Mouse (Mus musculus): ENCODE data around the gene Map7. TPM values are rescaled to one million over a fixed set of nuclear protein-coding genes. Genes with fewer than 3 reads are reported as not detected.

Map7 gene
- polyA plus RNA-seq, 1 experiment: 0.01 TPM

DNA sequence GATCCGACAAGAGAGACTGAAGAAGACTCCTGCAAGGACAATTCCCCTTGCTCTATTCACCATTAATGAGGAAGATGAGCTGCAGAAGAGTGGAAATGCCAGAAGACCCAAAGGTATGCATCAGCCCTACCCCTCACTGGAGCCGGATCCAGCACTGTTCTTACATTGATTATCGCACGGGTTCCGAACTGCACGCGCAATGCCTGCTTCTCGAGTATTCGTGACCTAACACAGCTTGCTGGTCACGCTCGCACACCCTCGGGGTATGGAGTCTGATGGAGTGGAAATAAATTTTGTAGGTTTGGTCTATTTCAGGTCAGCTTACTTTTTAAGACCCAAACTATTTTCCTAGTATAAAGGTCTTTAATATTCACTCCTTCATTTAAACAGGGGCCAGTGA lies 22.9 kb downstream of the Map7 start:
- no peaks in the 10 kb centered on the region for H3K36me3 ChIP-seq (ENCODE audit: control insufficient read depth, insufficient read depth)
- TF ChIP-seq TCF3 (IDR thresholded peaks at IDR 0.05; ENCODE audit: insufficient read length, low read depth): no peak
- no peak for TF ChIP-seq POLR2AphosphoS2 (IDR thresholded peaks at IDR 0.05; ENCODE audit: insufficient read length, low read depth)
- TF ChIP-seq MYOG (IDR thresholded peaks at IDR 0.05; ENCODE audit: control insufficient read depth in 1 of 3, insufficient read depth in 1 of 3, insufficient read length in 2 of 3, low read depth in 2 of 3): no peak
- no peak for TF ChIP-seq CEBPB (IDR thresholded peaks at IDR 0.05; ENCODE audit: insufficient read depth, poor library complexity, severe bottlenecking)
- TF ChIP-seq SRF (IDR thresholded peaks at IDR 0.05; ENCODE audit: control insufficient read depth, insufficient read length, low read depth): no peak
- TF ChIP-seq TCF12 (IDR thresholded peaks at IDR 0.05; ENCODE audit: insufficient read depth, poor library complexity, severe bottlenecking): no peak
- TF ChIP-seq MYOD1 (IDR thresholded peaks at IDR 0.05; ENCODE audit: control insufficient read depth in 1 of 3, insufficient read length in 2 of 3, low read depth in 2 of 3): no peak
- TF ChIP-seq MAX (IDR thresholded peaks at IDR 0.05; ENCODE audit: low read depth): no peak
- no peak for TF ChIP-seq E2F4 (IDR thresholded peaks at IDR 0.05; ENCODE audit: insufficient read depth)
- no peak for TF ChIP-seq USF1 (IDR thresholded peaks at IDR 0.05; ENCODE audit: low read depth)
- no peak for TF ChIP-seq POLR2A (IDR thresholded peaks at IDR 0.05; ENCODE audit: insufficient read length, low read depth)
- no peak for TF ChIP-seq REST (IDR thresholded peaks at IDR 0.05; ENCODE audit: insufficient read depth, insufficient read length)
- peaks cover 13% of the 10 kb centered on the region for H3K27me3 ChIP-seq (ENCODE audit: control insufficient read depth, insufficient read depth, insufficient read length)
- H3ac ChIP-seq (ENCODE audit: control insufficient read depth, insufficient read length): no peak overlapping the region
- no peaks in the 10 kb centered on the region for H3K79me2 ChIP-seq (ENCODE audit: control insufficient read depth, insufficient read depth)
- H3K4me2 ChIP-seq (ENCODE audit: low read depth): no peak overlapping the region
- H3K4me3 ChIP-seq: no peak overlapping the region

DNA sequence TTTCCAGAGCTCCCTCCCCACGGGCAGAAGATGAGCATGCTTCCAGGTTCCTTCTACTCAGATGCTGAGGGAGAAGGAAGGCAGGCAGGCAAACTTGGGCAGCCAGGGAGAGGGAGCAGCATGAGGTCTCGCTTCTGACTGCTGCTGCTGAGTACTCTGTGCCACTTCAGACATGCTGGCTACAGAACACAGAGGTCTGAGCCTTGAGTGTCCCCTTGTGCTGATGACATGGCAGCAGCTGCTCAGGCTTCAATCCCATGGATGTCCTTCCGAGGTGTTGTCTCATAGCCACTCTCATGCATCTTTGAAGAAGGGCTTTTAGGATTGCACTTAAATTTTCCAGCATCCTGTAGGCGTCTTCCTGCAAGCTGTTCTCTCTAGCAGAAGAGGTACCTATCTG lies 23.5 kb downstream of the Map7 start:
- no peak overlapping the region for H3ac ChIP-seq (ENCODE audit: control insufficient read depth, insufficient read length)
- no peaks in the 10 kb centered on the region for H3K36me3 ChIP-seq (ENCODE audit: control insufficient read depth, insufficient read depth)
- peaks cover 13% of the 10 kb centered on the region for H3K27me3 ChIP-seq (ENCODE audit: control insufficient read depth, insufficient read depth, insufficient read length)
- no peak overlapping the region for H3K4me3 ChIP-seq
- no peak for TF ChIP-seq MYOD1 (IDR thresholded peaks at IDR 0.05; ENCODE audit: control insufficient read depth in 1 of 3, insufficient read length in 2 of 3, low read depth in 2 of 3)
- no peak for TF ChIP-seq MAX (IDR thresholded peaks at IDR 0.05; ENCODE audit: low read depth)
- TF ChIP-seq SRF (IDR thresholded peaks at IDR 0.05; ENCODE audit: control insufficient read depth, insufficient read length, low read depth): no peak
- TF ChIP-seq TCF12 (IDR thresholded peaks at IDR 0.05; ENCODE audit: insufficient read depth, poor library complexity, severe bottlenecking): no peak
- TF ChIP-seq USF1 (IDR thresholded peaks at IDR 0.05; ENCODE audit: low read depth): no peak
- no peak for TF ChIP-seq TCF3 (IDR thresholded peaks at IDR 0.05; ENCODE audit: insufficient read length, low read depth)
- TF ChIP-seq E2F4 (IDR thresholded peaks at IDR 0.05; ENCODE audit: insufficient read depth): no peak
- TF ChIP-seq POLR2A (IDR thresholded peaks at IDR 0.05; ENCODE audit: insufficient read length, low read depth): no peak
- no peak for TF ChIP-seq REST (IDR thresholded peaks at IDR 0.05; ENCODE audit: insufficient read depth, insufficient read length)
- no peak for TF ChIP-seq CEBPB (IDR thresholded peaks at IDR 0.05; ENCODE audit: insufficient read depth, poor library complexity, severe bottlenecking)
- no peak for TF ChIP-seq POLR2AphosphoS2 (IDR thresholded peaks at IDR 0.05; ENCODE audit: insufficient read length, low read depth)
- H3K4me2 ChIP-seq (ENCODE audit: low read depth): no peak overlapping the region
- no peaks in the 10 kb centered on the region for H3K79me2 ChIP-seq (ENCODE audit: control insufficient read depth, insufficient read depth)

DNA sequence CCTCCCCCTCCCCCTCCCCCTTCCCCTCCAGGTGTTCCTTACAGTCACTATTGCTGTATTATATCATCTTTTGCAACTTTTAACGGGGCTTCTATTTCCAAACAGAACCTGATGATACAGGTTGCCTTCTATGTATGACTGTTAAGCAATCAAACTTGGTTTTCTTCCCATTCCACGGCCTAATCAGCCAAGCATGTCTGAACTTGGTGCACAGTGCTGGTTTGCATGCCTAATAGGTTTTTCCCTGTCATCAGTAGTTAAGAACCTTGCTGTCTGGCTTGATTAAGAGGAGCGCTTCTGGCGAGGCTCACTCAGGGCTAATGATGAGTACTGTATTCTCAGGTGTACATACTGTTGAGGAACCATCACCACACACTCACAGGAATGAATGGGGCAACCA lies 25.5 kb downstream of the Map7 start:
- Histone ChIP-seq H3K4me2 (ENCODE audit: low read depth) (no peak overlapping the region), H3K36me3 (ENCODE audit: control insufficient read depth, insufficient read depth) (no peaks in the 10 kb centered on the region), H3ac (ENCODE audit: control insufficient read depth, insufficient read length) (no peak overlapping the region), H3K4me3 (no peak overlapping the region), H3K27me3 (ENCODE audit: control insufficient read depth, insufficient read depth, insufficient read length) (peaks cover 13% of the 10 kb centered on the region), H3K79me2 (ENCODE audit: control insufficient read depth, insufficient read depth) (no peaks in the 10 kb centered on the region)
- TF ChIP-seq POLR2A (IDR thresholded peaks at IDR 0.05; ENCODE audit: insufficient read length, low read depth) (no peak), E2F4 (IDR thresholded peaks at IDR 0.05; ENCODE audit: insufficient read depth) (no peak), REST (IDR thresholded peaks at IDR 0.05; ENCODE audit: insufficient read depth, insufficient read length) (no peak), MYOG (IDR thresholded peaks at IDR 0.05; ENCODE audit: control insufficient read depth in 1 of 3, insufficient read depth in 1 of 3, insufficient read length in 2 of 3, low read depth in 2 of 3) (no peak), MAX (IDR thresholded peaks at IDR 0.05; ENCODE audit: low read depth) (no peak), MYOD1 (IDR thresholded peaks at IDR 0.05; ENCODE audit: control insufficient read depth in 1 of 3, insufficient read length in 2 of 3, low read depth in 2 of 3) (no peak), TCF12 (IDR thresholded peaks at IDR 0.05; ENCODE audit: insufficient read depth, poor library complexity, severe bottlenecking) (no peak), TCF3 (IDR thresholded peaks at IDR 0.05; ENCODE audit: insufficient read length, low read depth) (no peak), POLR2AphosphoS2 (IDR thresholded peaks at IDR 0.05; ENCODE audit: insufficient read length, low read depth) (no peak), CEBPB (IDR thresholded peaks at IDR 0.05; ENCODE audit: insufficient read depth, poor library complexity, severe bottlenecking) (no peak), SRF (IDR thresholded peaks at IDR 0.05; ENCODE audit: control insufficient read depth, insufficient read length, low read depth) (no peak), USF1 (IDR thresholded peaks at IDR 0.05; ENCODE audit: low read depth) (no peak)

DNA sequence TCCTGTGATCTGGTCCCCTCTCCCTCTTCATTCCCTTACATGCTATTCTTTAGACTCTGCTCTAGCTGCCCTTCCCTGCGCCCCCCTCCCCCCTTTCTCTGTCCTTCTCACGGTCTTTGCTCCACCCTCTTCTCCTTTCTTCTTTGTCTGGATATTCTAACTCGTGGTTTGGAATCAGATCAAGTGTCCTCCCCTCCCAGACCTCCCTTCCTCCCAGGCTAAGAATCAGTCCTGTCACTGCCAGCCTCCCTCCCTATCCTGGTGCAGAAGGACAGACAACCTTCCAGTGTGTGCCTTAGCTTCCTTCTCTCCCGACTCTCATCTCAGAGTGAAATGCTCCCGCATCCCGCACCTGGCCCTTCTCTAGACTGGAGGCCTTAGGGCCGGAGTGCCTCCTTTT lies 27.8 kb downstream of the Map7 start:
- H3K4me2 ChIP-seq (ENCODE audit: low read depth): no peak overlapping the region
- H3K36me3 ChIP-seq (ENCODE audit: control insufficient read depth, insufficient read depth): no peaks in the 10 kb centered on the region

More for the DNA sequence above, 27.8 kb downstream of the Map7 start:
- Histone ChIP-seq H3ac (ENCODE audit: control insufficient read depth, insufficient read length) (no peak overlapping the region), H3K27me3 (ENCODE audit: control insufficient read depth, insufficient read depth, insufficient read length) (peaks cover 13% of the 10 kb centered on the region), H3K4me3 (no peak overlapping the region), H3K79me2 (ENCODE audit: control insufficient read depth, insufficient read depth) (no peaks in the 10 kb centered on the region)
- TF ChIP-seq MAX (IDR thresholded peaks at IDR 0.05; ENCODE audit: low read depth): no peak
- TF ChIP-seq REST (IDR thresholded peaks at IDR 0.05; ENCODE audit: insufficient read depth, insufficient read length): no peak
- TF ChIP-seq SRF (IDR thresholded peaks at IDR 0.05; ENCODE audit: control insufficient read depth, insufficient read length, low read depth): no peak
- no peak for TF ChIP-seq CEBPB (IDR thresholded peaks at IDR 0.05; ENCODE audit: insufficient read depth, poor library complexity, severe bottlenecking)
- no peak for TF ChIP-seq POLR2A (IDR thresholded peaks at IDR 0.05; ENCODE audit: insufficient read length, low read depth)
- no peak for TF ChIP-seq TCF3 (IDR thresholded peaks at IDR 0.05; ENCODE audit: insufficient read length, low read depth)
- TF ChIP-seq E2F4 (IDR thresholded peaks at IDR 0.05; ENCODE audit: insufficient read depth): no peak
